ENCODE assay signal across 9 mouse cellular contexts in the genomic region with DNA sequence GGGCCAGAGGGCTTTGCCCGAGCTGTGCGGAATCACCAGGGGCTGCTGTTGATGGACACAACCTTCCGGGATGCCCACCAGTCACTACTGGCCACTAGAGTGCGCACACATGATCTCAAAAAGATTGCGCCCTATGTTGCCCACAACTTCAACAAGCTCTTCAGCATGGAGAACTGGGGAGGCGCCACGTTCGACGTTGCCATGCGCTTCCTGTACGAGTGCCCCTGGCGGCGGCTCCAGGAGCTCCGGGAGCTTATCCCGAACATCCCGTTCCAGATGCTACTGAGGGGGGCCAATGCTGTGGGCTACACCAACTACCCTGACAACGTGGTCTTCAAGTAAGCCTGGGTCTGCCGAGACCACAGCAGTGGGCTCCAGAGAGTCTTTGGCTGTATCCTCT. TPM values are rescaled to one million over a fixed set of nuclear protein-coding genes. Genes with fewer than 3 reads are reported as not detected.
DNase-seq lines count a peak whose midpoint lies in the region; ATAC-seq lines count a peak whose summit lies in the region.
"Had no signal": no experiment of that assay in that cellular context is flagged by ENCODE, and none has a peak within 500 bp of the region (broad histone marks: within the 10 kb centered on the region; RNA-seq: fewer than 3 reads in every experiment).

No protein-coding gene starts in this region.

- no peak overlapping the region; the same call in 1 of the 2 replicates for H3K9ac ChIP-seq in embryonic facial prominence, embryonic 11.5 days (replicated peaks; ENCODE audit: low read length)
- H3K9ac ChIP-seq: hindbrain, embryonic 15.5 days; liver, embryonic 15.5 days had no signal

- WGBS in embryonic facial prominence, embryonic 11.5 days = 30% methylated on average over 18 of the region's 18 CpGs

- peaks cover 5% of the 10 kb centered on the region; the same call in 1 of the 2 replicates for H3K4me1 ChIP-seq in embryonic facial prominence, embryonic 11.5 days (ENCODE audit: control insufficient read depth, insufficient read depth, low read length)

- H3K9me3 ChIP-seq in embryonic facial prominence, embryonic 11.5 days (replicated peaks; ENCODE audit: control insufficient read depth, low read length) = no peaks in the 10 kb centered on the region
- H3K9me3 ChIP-seq: hindbrain, embryonic 15.5 days; liver, embryonic 15.5 days had no signal

- H3K4me3 ChIP-seq in embryonic facial prominence, embryonic 11.5 days (ENCODE audit: low read depth, low read length) = no peak overlapping the region
- H3K4me3 ChIP-seq: hindbrain, embryonic 15.5 days; liver, embryonic 15.5 days had no signal

- no peaks in the 10 kb centered on the region; the same call in none of the 2 replicates for H3K36me3 ChIP-seq in embryonic facial prominence, embryonic 11.5 days (replicated peaks; ENCODE audit: control insufficient read depth, insufficient read depth, low read depth, low read length)

- ATAC-seq in embryonic facial prominence, embryonic 11.5 days (replicated peaks; ENCODE audit: insufficient number of reproducible peaks, low FRiP score, low TSS enrichment, low read depth) = no peak
- no peak for ATAC-seq in megakaryocyte, adult 5-6 weeks (ENCODE audit: poor library complexity, severe bottlenecking)

- H3K27ac ChIP-seq in embryonic facial prominence, embryonic 11.5 days (replicated peaks; ENCODE audit: low read depth, low read length) = no peak overlapping the region
- H3K27ac ChIP-seq: hindbrain, embryonic 15.5 days; liver, embryonic 15.5 days had no signal

- peak; percentile 58 for DNase-seq in kidney, postnatal 10 days
- no peak for DNase-seq in kidney, postnatal 25 days
- DNase-seq in brain, adult 2 months (ENCODE audit: low read depth, low spot score) = peak; percentile 63
- DNase-seq in embryonic facial prominence, embryonic 11.5 days (ENCODE audit: low spot score) = peak; percentile 65
- peak; percentile 43 for DNase-seq in lung, postnatal 36 days
- no peak for DNase-seq in urinary bladder, postnatal 14 days (ENCODE audit: low spot score)

- H3K27me3 ChIP-seq in embryonic facial prominence, embryonic 11.5 days (ENCODE audit: control insufficient read depth, insufficient read depth, low read length) = no peaks in the 10 kb centered on the region
- H3K27me3 ChIP-seq: hindbrain, embryonic 15.5 days had no signal

- no peak overlapping the region for H3K4me2 ChIP-seq in embryonic facial prominence, embryonic 11.5 days (ENCODE audit: low read depth, low read length)
- H3K4me2 ChIP-seq: hindbrain, embryonic 15.5 days; liver, embryonic 15.5 days had no signal

RNA-seq across cellular contexts. Expression of gene Lrfn4, which starts 2.7 kb away (rescaled TPM):
- 8.6 and 9.5 TPM in 2 replicates for polyA plus RNA-seq in embryonic facial prominence, embryonic 11.5 days (2014; fragmentation: Nextera tagmentation; extraction: Ambion mirVana)
- 0.09 and 0.30 TPM in 2 replicates for total RNA-seq in megakaryocyte, adult 5-6 weeks (2015)
- 0.29 and 0.65 TPM in 2 replicates for total RNA-seq in megakaryocyte, adult 5-6 weeks (2017)

RNA-seq across cellular contexts. Expression of gene Rce1, which starts 7.3 kb away (rescaled TPM):
- 60.4 and 68.5 TPM in 2 replicates for polyA plus RNA-seq in embryonic facial prominence, embryonic 11.5 days (2014; fragmentation: Nextera tagmentation; extraction: Ambion mirVana)
- total RNA-seq in megakaryocyte, adult 5-6 weeks (2015) = 18.4 and 23.4 TPM in 2 replicates
- 12.4 and 20.0 TPM in 2 replicates for total RNA-seq in megakaryocyte, adult 5-6 weeks (2017)

Comparison
In these comparisons a context has a peak if more than half of its experiments do, and no peak if none do; other contexts are left out.
1. DNase-seq: peak in kidney, postnatal 10 days (single experiment), brain, adult 2 months (single experiment), embryonic facial prominence, embryonic 11.5 days (single experiment) and lung, postnatal 36 days (single experiment); none in kidney, postnatal 25 days (0 of 2) and urinary bladder, postnatal 14 days (single experiment).